In genomic region chr1:123235621-123236020, GRCm38 (mm10) we compare ENCODE assay signal across 28 mouse cellular contexts.
DNase-seq lines count a peak whose midpoint lies in the region; ATAC-seq lines count a peak whose summit lies in the region.
"Had no signal": no experiment of that assay in that cellular context is flagged by ENCODE, and none has a peak within 500 bp of the region (broad histone marks: within the 10 kb centered on the region; RNA-seq: fewer than 3 reads in every experiment).

No protein-coding gene starts in this region.

- ATAC-seq in midbrain, embryonic 14.5 days (ENCODE audit: low FRiP score, low TSS enrichment), result 0 out of 2 replicates have a peak, but pooled peaks have one; percentile 27
- ATAC-seq in midbrain, embryonic 11.5 days (ENCODE audit: low FRiP score), result no peak
- peak; percentile 62; the same call in 1 of the 2 replicates for ATAC-seq in midbrain, embryonic 16.5 days
- ATAC-seq: activated CD4-positive, CD25-positive, alpha-beta regulatory T cell, adult 4 months; forebrain, embryonic 13.5 days; forebrain, postnatal 0 days; hindbrain, embryonic 16.5 days had no signal

- 79% methylated on average over 3 of the region's 3 CpGs for WGBS in midbrain, embryonic 14.5 days
- WGBS in midbrain, embryonic 11.5 days, result 92% methylated on average over 3 of the region's 3 CpGs
- 71% methylated on average over 3 of the region's 3 CpGs for WGBS in midbrain, embryonic 16.5 days

- no peaks in the 10 kb centered on the region for H3K4me1 ChIP-seq in midbrain, embryonic 14.5 days (ENCODE audit: control insufficient read depth, insufficient read depth, low read length)
- no peaks in the 10 kb centered on the region for H3K4me1 ChIP-seq in midbrain, embryonic 11.5 days (ENCODE audit: control insufficient read depth, insufficient read depth, low read length)
- no peaks in the 10 kb centered on the region for H3K4me1 ChIP-seq in midbrain, embryonic 16.5 days (ENCODE audit: control insufficient read depth, insufficient read depth, low read length)
- H3K4me1 ChIP-seq: embryonic facial prominence, embryonic 12.5 days; forebrain, embryonic 13.5 days; heart, embryonic 12.5 days; heart, embryonic 15.5 days; hindbrain, embryonic 10.5 days; hindbrain, embryonic 13.5 days had no signal

- peak; percentile 3 for DNase-seq in embryo, embryonic 11 days
- DNase-seq in embryo, embryonic 10 days (ENCODE audit: low spot score), result no peak
- peak; percentile 1 to 4 for DNase-seq in left cerebral cortex, adult 9 months (ENCODE audit: low spot score in 2 of 2)
- DNase-seq in left cerebral cortex, adult 18-20 months (ENCODE audit: low spot score in 2 of 2), result no peak
- DNase-seq in midbrain, embryonic 14.5 days, result peak; percentile 35
- DNase-seq in midbrain, embryonic 11.5 days (ENCODE audit: low spot score, missing footprints), result no peak
- DNase-seq in thymus, postnatal 4 days, result no peak
- DNase-seq: adrenal gland, adult 8-10 months; adrenal gland, postnatal 25 days; cerebellum, adult 11 months; cerebellum, adult 2 months; cerebellum, adult 9-11 months; cerebellum, postnatal 25 days; forebrain, postnatal 0 days; gastrocnemius, postnatal 25 days; heart, adult 18-20 months; heart, postnatal 10 days; heart, postnatal 36 days had no signal

- H3K9me3 ChIP-seq in midbrain, embryonic 14.5 days (ENCODE audit: control insufficient read depth, low read length), result no peaks in the 10 kb centered on the region
- H3K9me3 ChIP-seq in midbrain, embryonic 11.5 days (ENCODE audit: control insufficient read depth, low read length), result no peaks in the 10 kb centered on the region
- no peaks in the 10 kb centered on the region for H3K9me3 ChIP-seq in midbrain, embryonic 16.5 days (replicated peaks; ENCODE audit: control insufficient read depth, low read length, poor library complexity, severe bottlenecking)
- H3K9me3 ChIP-seq: embryonic facial prominence, embryonic 12.5 days; forebrain, embryonic 13.5 days; heart, embryonic 12.5 days; heart, embryonic 15.5 days; hindbrain, embryonic 10.5 days; hindbrain, embryonic 13.5 days had no signal

- H3K9ac ChIP-seq in midbrain, embryonic 14.5 days (replicated peaks; ENCODE audit: low read length), result no peak overlapping the region
- no peak overlapping the region for H3K9ac ChIP-seq in midbrain, embryonic 11.5 days (ENCODE audit: low read length)
- no peak overlapping the region for H3K9ac ChIP-seq in midbrain, embryonic 16.5 days (ENCODE audit: low read depth, low read length)
- H3K9ac ChIP-seq: embryonic facial prominence, embryonic 12.5 days; forebrain, embryonic 13.5 days; forebrain, postnatal 0 days; heart, embryonic 12.5 days; heart, embryonic 15.5 days; hindbrain, embryonic 13.5 days had no signal

- no peak overlapping the region for H3K4me3 ChIP-seq in midbrain, embryonic 14.5 days (replicated peaks; ENCODE audit: low read depth, low read length)
- no peak overlapping the region for H3K4me3 ChIP-seq in midbrain, embryonic 11.5 days (ENCODE audit: low read depth, low read length)
- H3K4me3 ChIP-seq in midbrain, embryonic 16.5 days (ENCODE audit: low read depth, low read length), result no peak overlapping the region
- H3K4me3 ChIP-seq: embryonic facial prominence, embryonic 12.5 days; erythroblast, embryonic 14.5 days; forebrain, embryonic 13.5 days; heart, embryonic 12.5 days; heart, embryonic 15.5 days; hindbrain, embryonic 10.5 days; hindbrain, embryonic 13.5 days had no signal

- no peak overlapping the region for H3K27ac ChIP-seq in midbrain, embryonic 14.5 days (replicated peaks; ENCODE audit: low read depth, low read length)
- no peak overlapping the region for H3K27ac ChIP-seq in midbrain, embryonic 11.5 days (ENCODE audit: low read depth, low read length)
- H3K27ac ChIP-seq in midbrain, embryonic 16.5 days (ENCODE audit: low read length), result no peak overlapping the region
- H3K27ac ChIP-seq: embryonic facial prominence, embryonic 12.5 days; forebrain, embryonic 13.5 days; heart, embryonic 15.5 days; hindbrain, embryonic 10.5 days; hindbrain, embryonic 13.5 days had no signal

- H3K27me3 ChIP-seq in midbrain, embryonic 14.5 days (ENCODE audit: control insufficient read depth, insufficient read depth, low read length), result no peaks in the 10 kb centered on the region
- no peaks in the 10 kb centered on the region for H3K27me3 ChIP-seq in midbrain, embryonic 11.5 days (ENCODE audit: control insufficient read depth, insufficient read depth, low read length)
- H3K27me3 ChIP-seq in midbrain, embryonic 16.5 days (ENCODE audit: control insufficient read depth, insufficient read depth, low read depth, low read length), result no peaks in the 10 kb centered on the region
- H3K27me3 ChIP-seq: embryonic facial prominence, embryonic 12.5 days; forebrain, embryonic 13.5 days; heart, embryonic 12.5 days; heart, embryonic 15.5 days; hindbrain, embryonic 13.5 days had no signal

- H3K36me3 ChIP-seq in midbrain, embryonic 14.5 days (ENCODE audit: control insufficient read depth, insufficient read depth, low read length), result no peaks in the 10 kb centered on the region
- H3K36me3 ChIP-seq in midbrain, embryonic 11.5 days (ENCODE audit: control insufficient read depth, insufficient read depth, low read length), result no peaks in the 10 kb centered on the region
- no peaks in the 10 kb centered on the region for H3K36me3 ChIP-seq in midbrain, embryonic 16.5 days (ENCODE audit: control insufficient read depth, insufficient read depth, low read length)
- H3K36me3 ChIP-seq: embryonic facial prominence, embryonic 12.5 days; heart, embryonic 12.5 days; heart, embryonic 15.5 days; hindbrain, embryonic 10.5 days; hindbrain, embryonic 13.5 days had no signal

- H3K4me2 ChIP-seq in midbrain, embryonic 14.5 days (ENCODE audit: low read length), result no peak overlapping the region
- no peak overlapping the region for H3K4me2 ChIP-seq in midbrain, embryonic 11.5 days
- H3K4me2 ChIP-seq in midbrain, embryonic 16.5 days (ENCODE audit: low read length), result no peak overlapping the region
- H3K4me2 ChIP-seq: embryonic facial prominence, embryonic 12.5 days; forebrain, embryonic 13.5 days; heart, embryonic 12.5 days; heart, embryonic 15.5 days; hindbrain, embryonic 13.5 days had no signal

Comparison
In these comparisons a context has a peak if more than half of its experiments do, and no peak if none do; other contexts are left out.
1. DNase-seq: peak in embryo, embryonic 11 days (single experiment), left cerebral cortex, adult 9 months (2 of 2) and midbrain, embryonic 14.5 days (single experiment); none in embryo, embryonic 10 days (single experiment), left cerebral cortex, adult 18-20 months (0 of 2), midbrain, embryonic 11.5 days (single experiment) and thymus, postnatal 4 days (single experiment).